In genomic region chr9:53075931-53076330, GRCm38 (mm10) we compare ENCODE assay signal across 27 mouse cellular contexts.
"Had no signal": no experiment of that assay in that cellular context is flagged by ENCODE, and none has a peak within 500 bp of the region (broad histone marks: within the 10 kb centered on the region; RNA-seq: fewer than 3 reads in every experiment).

No protein-coding gene starts in this region.

- H3K36me3 ChIP-seq: heart, embryonic 13.5 days; heart, embryonic 15.5 days; hindbrain, embryonic 13.5 days; hindbrain, embryonic 15.5 days; kidney, embryonic 15.5 days; limb, embryonic 10.5 days; limb, embryonic 12.5 days; liver, embryonic 13.5 days; liver, embryonic 15.5 days had no signal

- H3K27me3 ChIP-seq: heart, embryonic 13.5 days; heart, embryonic 15.5 days; hindbrain, embryonic 13.5 days; hindbrain, embryonic 15.5 days; kidney, embryonic 15.5 days; limb, embryonic 12.5 days; liver, embryonic 13.5 days; liver, embryonic 15.5 days had no signal

- H3K27ac ChIP-seq: heart, embryonic 13.5 days; heart, embryonic 15.5 days; hindbrain, embryonic 13.5 days; hindbrain, embryonic 15.5 days; hindbrain, postnatal 0 days; kidney, embryonic 15.5 days; kidney, postnatal 0 days; layer of hippocampus, adult 2 months; left cerebral cortex, adult 2 months; limb, embryonic 10.5 days; limb, embryonic 12.5 days; liver, embryonic 13.5 days; liver, embryonic 15.5 days had no signal

- H3K4me3 ChIP-seq: heart, adult 2 months; heart, embryonic 13.5 days; heart, embryonic 15.5 days; hindbrain, embryonic 13.5 days; hindbrain, embryonic 15.5 days; kidney, embryonic 15.5 days; layer of hippocampus, adult 2 months; left cerebral cortex, adult 2 months; limb, embryonic 10.5 days; limb, embryonic 12.5 days; liver, embryonic 13.5 days; liver, embryonic 15.5 days had no signal

- H3K9ac ChIP-seq: heart, embryonic 13.5 days; heart, embryonic 15.5 days; hindbrain, embryonic 13.5 days; hindbrain, embryonic 15.5 days; kidney, embryonic 15.5 days; limb, embryonic 12.5 days; liver, embryonic 13.5 days; liver, embryonic 15.5 days had no signal

- ATAC-seq: hindbrain, postnatal 0 days; intestine, embryonic 16.5 days had no signal

- DNase-seq: gastrocnemius, postnatal 14 days; gastrocnemius, postnatal 36 days; heart, adult 2 months; heart, postnatal 14 days; heart, postnatal 36 days; kidney, adult 11 months; kidney, adult 2 months; kidney, adult 9 months; kidney, postnatal 14 days; kidney, postnatal 4 days; liver; liver, embryonic 13.5 days had no signal

- H3K9me3 ChIP-seq: heart, embryonic 13.5 days; heart, embryonic 15.5 days; hindbrain, embryonic 13.5 days; hindbrain, embryonic 15.5 days; kidney, embryonic 15.5 days; limb, embryonic 10.5 days; limb, embryonic 12.5 days; liver, embryonic 13.5 days; liver, embryonic 15.5 days had no signal

- H3K4me1 ChIP-seq: limb, embryonic 10.5 days; liver, embryonic 13.5 days; liver, embryonic 15.5 days had no signal

- H3K4me2 ChIP-seq: heart, embryonic 11.5 days; heart, embryonic 13.5 days; heart, embryonic 15.5 days; hindbrain, embryonic 13.5 days; hindbrain, embryonic 15.5 days; kidney, embryonic 15.5 days; limb, embryonic 12.5 days; liver, embryonic 11.5 days; liver, embryonic 13.5 days; liver, embryonic 15.5 days had no signal
